Comparison of ENCODE assay signal across 23 mouse cellular contexts in genomic region chr1:189105276-189105675, GRCm38 (mm10).
"Had no signal": no experiment of that assay in that cellular context is flagged by ENCODE, and none has a peak within 500 bp of the region (broad histone marks: within the 10 kb centered on the region; RNA-seq: fewer than 3 reads in every experiment).

No protein-coding gene starts in this region.

- H3K4me3 ChIP-seq: heart, adult 2 months; heart, embryonic 13.5 days; heart, embryonic 15.5 days; hindbrain, embryonic 13.5 days; hindbrain, embryonic 15.5 days; limb, embryonic 13.5 days; limb, embryonic 15.5 days; liver, embryonic 12.5 days had no signal

- H3K4me1 ChIP-seq: heart, embryonic 13.5 days; heart, embryonic 15.5 days; hindbrain, embryonic 15.5 days; liver, embryonic 12.5 days had no signal

- ATAC-seq: forebrain, embryonic 16.5 days; hindbrain, postnatal 0 days; liver, embryonic 12.5 days had no signal

- H3K9me3 ChIP-seq: heart, embryonic 13.5 days; heart, embryonic 15.5 days; hindbrain, embryonic 13.5 days; hindbrain, embryonic 15.5 days; limb, embryonic 13.5 days; limb, embryonic 15.5 days; liver, embryonic 12.5 days had no signal

- H3K4me2 ChIP-seq: heart, embryonic 11.5 days; heart, embryonic 13.5 days; heart, embryonic 15.5 days; hindbrain, embryonic 13.5 days; hindbrain, embryonic 15.5 days; limb, embryonic 13.5 days; limb, embryonic 15.5 days; liver, embryonic 12.5 days had no signal

- H3K27ac ChIP-seq: heart, adult 2 months; heart, embryonic 13.5 days; heart, embryonic 15.5 days; hindbrain, embryonic 13.5 days; hindbrain, embryonic 15.5 days; hindbrain, postnatal 0 days; limb, embryonic 13.5 days; limb, embryonic 15.5 days; liver, embryonic 12.5 days; liver, embryonic 14.5 days had no signal

- H3K9ac ChIP-seq: heart, embryonic 13.5 days; heart, embryonic 15.5 days; hindbrain, embryonic 13.5 days; hindbrain, embryonic 15.5 days; limb, embryonic 13.5 days; limb, embryonic 15.5 days; liver, embryonic 12.5 days; liver, embryonic 14.5 days had no signal

- DNase-seq: gastrocnemius, postnatal 14 days; gastrocnemius, postnatal 36 days; heart, adult 2 months; heart, postnatal 14 days; heart, postnatal 36 days; kidney, adult 18-20 months; kidney, adult 8-10 months; kidney, postnatal 25 days; kidney, postnatal 4 days; layer of hippocampus, adult 9-11 months; layer of hippocampus, postnatal 36 days; left cerebral cortex, postnatal 4 days had no signal

- H3K27me3 ChIP-seq: heart, embryonic 13.5 days; heart, embryonic 15.5 days; hindbrain, embryonic 13.5 days; hindbrain, embryonic 15.5 days; limb, embryonic 13.5 days; limb, embryonic 15.5 days; liver, embryonic 12.5 days had no signal

- H3K36me3 ChIP-seq: heart, embryonic 13.5 days; heart, embryonic 15.5 days; hindbrain, embryonic 13.5 days; hindbrain, embryonic 15.5 days; limb, embryonic 13.5 days; limb, embryonic 15.5 days; liver, embryonic 12.5 days had no signal
